Mouse (Mus musculus) retina, postnatal 7 days (tissue): ENCODE data around the gene Cep78.
A peak's percentile ranks its signal among the peaks of the same experiment; 100 is the strongest.
"Not testable (repeated sequence)": the region's sequence is repeated elsewhere in the genome, so short reads cannot be mapped to it uniquely, and the experiment has no call there.

Experiments
- DNase-seq: peaks from one replicate; pipeline ENCODE4 v3.0.0-alpha.2; 2012; ENCODE audit warnings: low read depth, low spot score

Gene Cep78

DNA sequence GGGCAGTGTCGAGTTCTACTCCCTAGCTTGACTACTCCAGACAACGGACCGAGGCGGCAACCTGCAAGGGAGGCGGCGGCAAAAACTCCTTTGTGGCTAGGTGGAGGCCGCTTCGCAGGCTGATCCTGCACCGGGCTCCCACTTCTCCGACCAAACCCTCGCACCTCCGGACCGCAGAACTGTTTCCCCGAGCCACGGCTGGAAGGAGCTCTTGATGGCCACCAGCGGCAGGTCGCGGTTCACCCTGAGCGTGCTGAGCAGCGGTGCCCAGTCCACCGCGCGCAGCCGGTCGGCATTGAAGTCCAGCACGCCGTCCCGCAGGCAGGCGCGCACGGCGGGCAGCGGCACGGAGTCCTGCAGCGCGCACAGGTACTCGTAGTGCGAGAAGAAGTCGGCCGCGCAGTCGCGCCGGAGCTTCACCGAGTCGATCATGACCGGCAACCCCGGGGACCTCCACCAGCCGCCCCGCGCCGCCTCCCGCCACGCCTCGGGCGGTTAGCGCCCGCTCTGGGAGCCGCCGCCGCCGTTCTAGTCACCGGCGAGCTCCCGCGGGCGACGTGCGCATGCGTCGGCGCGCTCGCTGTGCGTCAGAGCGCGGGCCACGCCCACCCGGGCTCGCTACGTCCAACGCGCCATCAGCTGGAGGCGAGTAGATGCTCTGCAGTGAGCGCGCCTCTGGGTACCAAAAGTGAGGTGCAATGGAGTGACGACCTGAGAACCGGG lies at the start of gene Cep78:
Gene Cep78 (minus strand): TSS at position 541 of the 723 bp plus-strand sequence.
- DNase-seq = peak; percentile 90

DNA sequence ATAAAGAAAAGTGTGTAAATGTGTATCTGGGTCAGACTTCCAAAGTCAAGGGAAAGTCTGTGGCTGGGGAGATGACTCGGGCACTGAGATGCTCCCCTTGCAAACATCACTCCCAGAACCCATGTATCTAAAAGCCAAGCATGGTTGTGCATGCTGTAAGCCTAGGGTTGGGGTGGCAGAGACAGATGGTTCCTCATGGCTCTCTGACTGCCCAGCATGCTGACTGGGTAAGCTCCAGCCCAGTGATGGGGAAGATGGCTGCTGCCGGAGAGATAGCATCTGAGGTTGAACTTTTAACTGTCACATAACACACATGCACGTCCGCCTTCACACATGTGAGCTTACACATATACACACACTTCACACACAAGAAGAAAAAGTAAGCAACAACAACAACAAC lies 46.5 kb upstream of the Cep78 start:
- no peak for DNase-seq

DNA sequence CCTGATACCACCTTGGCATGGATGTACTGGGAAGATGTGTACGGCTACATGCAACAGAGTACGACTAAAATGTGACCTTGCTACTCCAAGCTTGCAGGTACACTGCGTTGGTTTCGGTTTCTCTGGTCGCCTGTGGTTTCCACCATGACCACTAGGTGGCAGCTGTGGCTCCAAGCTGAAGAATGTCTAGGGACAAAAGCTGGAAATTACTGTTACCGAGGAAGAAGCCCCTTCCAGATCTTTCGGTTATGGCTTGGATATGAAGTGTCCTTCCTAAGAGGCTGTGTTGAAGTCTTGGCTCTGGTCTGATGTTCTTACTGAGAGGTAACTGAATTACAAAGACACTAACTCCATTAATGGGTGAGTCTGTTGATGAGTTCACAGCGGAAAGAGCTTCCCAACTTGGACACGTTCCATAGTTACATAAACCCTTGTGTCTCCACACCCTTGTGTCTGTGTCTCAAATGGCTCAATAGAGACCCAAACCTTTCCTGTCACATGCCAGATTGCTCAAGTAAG lies 44.5 kb upstream of the Cep78 start:
- DNase-seq = not testable (repeated sequence)

DNA sequence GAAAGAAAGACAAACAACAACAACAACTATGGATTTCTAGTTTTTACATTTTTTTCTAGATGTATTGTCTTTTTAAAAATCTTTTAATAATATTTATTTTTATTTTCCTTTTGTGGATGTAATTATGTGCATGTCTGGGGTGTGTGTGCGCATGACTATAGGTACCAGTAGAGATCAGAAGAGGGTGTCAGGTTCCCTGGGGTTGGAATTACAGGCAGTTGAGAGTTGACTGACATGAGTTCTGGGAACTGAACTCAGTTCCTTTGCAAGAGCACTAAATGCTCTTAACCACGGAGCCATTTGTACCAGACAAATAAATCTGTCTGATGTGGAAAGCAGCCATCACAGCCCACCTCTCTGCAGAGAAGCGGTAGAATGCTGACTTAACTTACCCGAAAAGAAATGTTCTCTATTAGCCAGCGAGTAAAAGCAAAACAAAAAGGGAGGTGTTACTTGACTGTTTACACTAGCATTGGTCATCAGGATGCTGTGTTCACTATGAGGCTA lies 44.0 kb upstream of the Cep78 start:
- no peak for DNase-seq

DNA sequence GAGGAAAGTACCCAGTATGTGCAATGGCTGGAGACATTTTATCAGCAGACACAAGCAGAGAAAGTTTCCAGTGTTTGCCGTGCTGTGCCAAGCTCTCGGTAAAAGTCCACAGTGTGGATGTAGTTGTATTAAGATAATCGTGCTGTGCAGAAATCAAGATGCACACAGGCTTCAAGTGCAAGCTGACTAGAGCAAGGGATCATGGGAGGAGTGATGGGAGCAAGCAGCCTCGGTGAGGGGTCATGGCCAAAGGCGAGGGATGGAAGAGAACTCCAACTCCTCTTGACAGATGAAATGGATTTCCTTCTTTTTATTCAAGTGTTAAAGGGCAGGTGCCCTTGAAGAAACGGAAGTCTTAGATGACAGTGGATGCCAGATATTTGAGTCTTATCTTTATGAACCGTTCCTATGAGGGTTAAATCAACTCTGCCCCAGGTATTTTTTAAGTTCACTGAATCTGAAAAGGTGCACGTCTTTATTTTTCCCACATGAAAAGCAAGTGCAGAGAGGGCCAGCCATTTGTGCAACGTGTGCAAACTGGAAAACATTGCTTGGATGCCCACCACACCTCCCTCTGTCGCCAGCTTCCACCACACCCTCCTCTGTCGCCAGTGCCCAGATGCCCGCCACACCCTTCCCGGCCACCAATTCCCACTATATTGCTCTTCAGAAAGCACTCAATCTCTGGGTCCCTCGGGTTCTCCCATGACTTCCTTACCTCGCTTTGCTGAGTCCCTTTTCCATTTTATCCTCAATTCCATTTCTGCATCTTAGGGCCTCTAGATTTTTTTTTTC lies 43.3 kb upstream of the Cep78 start:
- no peak for DNase-seq

DNA sequence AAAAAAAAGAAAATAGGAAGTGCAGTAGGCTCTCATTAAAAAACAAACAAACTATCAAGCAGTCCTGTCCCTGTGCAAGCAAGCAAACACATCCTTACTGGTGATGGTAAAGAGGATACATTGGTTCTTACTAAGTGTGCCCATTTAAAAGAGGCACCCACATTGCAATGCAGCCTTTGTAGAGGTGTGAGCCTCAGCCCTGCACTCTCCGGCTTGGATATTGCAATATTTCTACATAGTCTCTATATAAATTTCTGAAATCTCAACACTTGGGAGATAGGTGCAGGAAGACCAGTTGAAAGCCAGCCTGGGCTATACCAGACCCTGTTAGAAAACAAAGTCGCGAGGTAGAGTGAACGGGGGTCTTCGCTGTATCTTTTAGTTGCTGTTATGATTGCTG lies 41.5 kb upstream of the Cep78 start:
- no peak for DNase-seq

DNA sequence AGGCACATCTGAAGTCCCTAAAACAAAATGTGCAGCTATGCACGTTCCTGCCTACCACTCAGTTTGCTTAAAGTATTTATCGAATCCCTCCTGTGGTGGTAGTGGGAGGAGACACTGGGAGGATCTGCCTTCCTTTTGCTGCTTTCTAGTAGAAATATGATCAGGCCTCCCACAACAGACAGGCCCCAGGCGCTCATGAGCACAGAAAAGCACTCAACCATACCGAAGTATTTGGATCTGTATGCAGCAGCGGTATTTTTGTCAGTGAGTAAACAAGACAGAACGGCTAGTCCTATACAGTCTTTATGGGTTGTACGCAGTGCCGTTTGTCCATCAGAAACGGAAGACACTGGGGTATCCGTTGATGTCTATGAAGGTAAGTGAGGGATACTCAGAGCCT lies 37.4 kb upstream of the Cep78 start:
- no peak for DNase-seq

DNA sequence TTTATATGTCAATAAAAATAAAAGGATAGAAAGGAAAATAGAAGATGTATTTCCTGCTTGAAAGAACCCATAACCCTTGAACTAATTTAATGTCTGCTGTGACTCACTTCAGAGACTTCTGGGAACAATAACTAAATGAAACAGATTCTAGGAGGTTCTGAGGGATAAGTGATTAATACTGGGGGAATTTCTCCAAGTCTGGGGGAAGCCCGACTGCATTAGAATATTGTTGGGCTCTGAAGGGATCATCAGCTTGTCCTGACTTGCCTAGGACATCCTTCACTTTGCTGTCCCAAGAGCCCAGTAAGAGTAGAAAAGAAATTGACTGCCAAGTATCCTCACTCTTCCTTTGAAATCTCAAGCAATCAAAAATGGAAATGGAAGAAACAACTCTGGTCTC lies 31.4 kb upstream of the Cep78 start:
- no peak for DNase-seq

DNA sequence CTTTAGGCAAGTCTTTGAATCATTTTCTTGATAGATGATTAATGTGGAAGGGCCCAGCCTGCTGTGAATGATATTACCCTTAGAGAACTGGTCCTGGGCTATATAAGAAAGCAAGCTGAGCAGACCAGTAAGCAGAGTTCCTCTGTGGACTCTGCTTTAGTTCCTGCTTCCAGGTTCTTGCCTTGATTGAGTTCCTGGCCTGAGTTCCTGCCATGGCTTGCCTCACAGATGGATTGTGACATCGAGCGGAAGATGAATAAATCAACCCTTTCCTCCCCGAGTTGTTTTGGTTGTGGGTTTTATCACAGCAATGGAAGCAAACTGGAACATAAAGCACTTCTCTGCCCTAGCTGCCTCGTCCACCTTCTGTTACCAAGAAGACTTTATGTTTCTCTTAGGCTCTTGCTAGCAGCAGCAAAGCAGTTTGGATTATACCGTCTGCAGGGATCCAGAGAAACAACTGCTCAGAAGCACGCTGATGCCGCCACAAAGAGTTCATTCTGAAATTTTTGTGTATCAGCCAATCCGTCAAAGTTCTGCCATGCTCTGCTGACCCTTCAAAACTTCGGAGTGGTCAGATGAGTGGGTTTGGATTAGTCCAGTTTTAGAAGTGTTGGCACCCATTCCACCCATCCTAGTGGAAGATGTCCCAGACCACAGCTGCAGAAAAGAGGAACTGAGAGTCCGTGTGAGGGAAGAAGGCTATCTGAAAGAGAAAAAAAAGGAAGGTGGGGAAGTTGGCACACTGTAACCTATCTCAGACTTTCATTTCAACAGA lies 30.6 kb upstream of the Cep78 start:
- DNase-seq = no peak

DNA sequence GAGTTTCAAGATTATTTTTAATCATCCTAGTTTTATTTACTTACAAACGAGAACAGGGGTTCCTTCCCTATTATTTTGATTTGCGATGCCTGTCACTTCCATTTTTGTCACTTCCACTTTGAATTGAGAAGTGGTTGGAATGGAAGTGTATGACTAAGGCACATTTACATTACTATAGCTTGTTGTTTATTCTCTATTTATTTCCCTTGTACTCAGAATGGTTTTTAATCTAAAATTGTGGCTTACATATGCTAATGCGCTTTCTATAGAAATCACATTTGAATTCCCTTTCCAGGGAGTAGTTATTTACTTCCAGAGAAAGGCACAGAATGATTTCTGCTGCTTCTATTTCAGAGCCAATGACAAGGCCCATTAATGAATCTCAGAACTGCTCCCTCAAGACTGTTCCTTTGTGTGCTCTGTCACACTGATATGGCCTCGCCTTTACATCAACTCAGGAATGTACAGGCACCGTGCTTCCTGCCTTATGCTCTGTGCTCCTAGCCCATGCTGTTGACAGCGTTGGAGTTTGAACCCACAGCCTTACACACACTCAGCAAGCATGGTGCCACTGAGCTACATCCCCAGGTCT lies 25.1 kb upstream of the Cep78 start:
- DNase-seq = no peak

DNA sequence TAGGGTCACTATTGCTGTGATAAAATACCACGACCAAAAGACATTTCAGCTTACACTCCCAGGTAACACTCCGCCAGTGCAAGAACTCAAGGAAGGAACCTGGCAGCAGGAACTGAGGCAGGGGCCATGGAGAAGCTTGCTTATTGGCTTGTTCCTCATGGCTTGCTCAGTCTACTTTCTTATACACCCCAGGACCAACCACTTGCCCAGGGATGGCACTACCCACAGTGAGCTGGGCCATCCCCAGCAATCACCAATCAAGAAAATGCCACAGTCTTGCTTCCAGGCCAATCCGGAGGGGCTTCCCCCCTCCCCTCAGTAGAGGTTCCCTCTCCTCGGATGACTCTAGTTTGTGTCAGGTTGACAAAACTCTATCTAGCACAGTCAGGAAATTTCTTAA lies 24.3 kb upstream of the Cep78 start:
- no peak for DNase-seq

DNA sequence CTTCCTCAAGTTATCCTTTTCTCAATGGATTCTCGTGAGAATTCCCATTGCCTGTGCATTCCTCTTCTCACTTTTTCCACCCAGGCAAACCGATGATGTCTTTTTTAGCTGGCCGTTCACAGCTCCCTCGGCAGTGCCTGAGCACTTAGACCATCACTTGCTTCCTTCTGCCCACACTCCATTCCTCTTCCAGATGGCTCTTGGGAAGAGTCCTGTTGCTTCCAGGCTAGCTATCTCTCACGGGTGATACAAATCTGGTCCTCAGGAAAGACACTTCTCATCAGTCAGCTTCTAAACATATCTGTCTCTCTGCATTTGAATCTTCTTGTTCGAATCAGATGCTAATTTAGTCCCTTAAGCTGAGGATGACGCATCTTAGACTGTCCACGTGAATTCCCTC lies 22.3 kb upstream of the Cep78 start:
- DNase-seq = no peak

DNA sequence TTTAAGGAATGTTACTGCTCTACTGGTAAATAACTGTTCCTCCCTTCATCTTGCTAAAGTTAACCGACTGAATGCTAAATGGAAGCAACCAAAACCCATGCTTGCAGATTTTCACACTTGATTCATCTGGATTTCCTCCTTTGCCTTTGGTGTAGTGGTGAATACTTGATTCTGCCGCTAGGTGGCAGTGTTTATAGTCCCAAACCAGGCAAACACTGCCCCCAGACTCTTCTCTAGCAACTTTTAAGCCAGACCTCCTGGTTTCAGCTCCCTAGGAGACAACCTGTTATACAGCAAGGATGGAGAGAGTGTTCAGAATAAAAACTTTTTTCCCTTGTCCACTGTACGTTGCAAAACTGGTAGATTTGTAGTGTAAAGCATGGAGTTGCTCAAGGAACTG lies 13.4 kb upstream of the Cep78 start:
- peak; percentile 62 for DNase-seq

DNA sequence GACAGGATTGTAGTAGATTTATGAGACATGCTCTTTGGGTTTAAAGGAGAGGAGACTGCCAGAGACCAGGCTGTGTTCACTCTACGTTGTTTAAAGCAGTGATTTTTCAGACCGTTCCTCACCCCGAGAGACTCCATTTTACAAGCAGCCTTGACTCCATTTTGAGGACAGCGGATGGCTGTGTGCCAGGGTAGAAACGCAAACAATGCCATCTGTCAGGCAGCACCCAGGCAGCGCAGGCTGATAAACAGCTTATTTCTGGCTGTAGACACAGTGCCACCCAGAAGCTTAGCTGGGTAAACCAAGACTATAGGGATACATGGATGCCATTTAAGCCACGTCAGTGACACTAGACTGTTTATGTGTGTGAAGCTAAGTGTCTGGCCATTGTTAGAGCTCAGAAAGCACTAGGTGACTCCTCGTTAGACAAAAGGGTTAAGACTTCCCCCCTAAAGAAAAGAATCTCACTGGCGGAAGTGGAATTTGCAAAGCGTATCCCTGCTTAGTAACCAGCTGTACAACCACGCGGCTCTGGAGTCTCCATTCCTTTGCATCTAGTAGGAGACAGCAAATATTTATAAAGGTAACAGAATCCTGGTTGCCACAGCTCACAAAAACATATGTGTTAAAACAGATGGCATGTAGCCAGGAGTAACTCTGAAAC lies 12.2 kb upstream of the Cep78 start:
- peak; percentile 69 for DNase-seq

DNA sequence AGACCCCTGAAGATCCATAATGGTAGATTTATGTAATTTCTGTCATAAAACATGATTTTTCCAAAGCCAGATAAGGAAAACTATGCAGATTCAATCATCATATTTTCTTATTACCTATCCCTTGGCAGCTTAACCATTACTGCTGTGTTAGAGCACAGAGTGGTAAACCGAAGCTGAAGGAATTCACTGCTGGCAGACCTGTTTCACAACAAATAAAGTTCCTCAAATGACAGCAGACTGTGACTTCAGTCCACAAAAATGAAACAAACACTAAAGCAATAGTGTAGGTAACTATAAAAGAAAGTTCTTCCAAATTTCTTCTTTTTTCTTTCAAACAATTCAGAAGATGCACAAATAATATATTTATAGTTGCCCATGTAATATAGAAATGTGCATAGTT lies 5.3 kb upstream of the Cep78 start:
- DNase-seq = no peak

DNA sequence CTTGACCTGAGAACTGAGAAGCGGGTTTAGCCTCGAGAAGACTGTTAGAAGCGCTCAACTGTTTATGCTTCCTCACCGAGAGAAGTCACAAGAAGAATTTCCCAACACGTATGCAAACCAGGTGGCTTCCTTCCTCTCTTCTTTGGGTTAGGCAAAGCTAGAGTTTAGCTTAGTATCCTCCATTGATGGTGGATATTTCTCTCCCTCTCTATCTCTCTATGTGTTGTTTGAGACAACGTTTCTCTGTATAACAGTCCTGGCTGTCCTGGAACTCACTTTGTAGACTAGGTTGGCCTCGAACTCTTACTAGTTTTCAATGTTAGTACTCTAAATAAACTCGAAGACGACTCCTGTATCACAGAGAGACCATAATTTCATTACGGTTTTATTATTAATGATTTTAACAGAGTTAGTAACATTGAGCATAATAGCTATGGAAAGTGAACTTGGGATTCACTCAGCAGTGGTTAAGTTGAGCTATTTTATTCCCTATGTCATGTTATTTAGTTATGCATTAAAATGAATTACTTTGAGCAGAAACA lies 454 bp upstream of the Cep78 start:
- no peak for DNase-seq

DNA sequence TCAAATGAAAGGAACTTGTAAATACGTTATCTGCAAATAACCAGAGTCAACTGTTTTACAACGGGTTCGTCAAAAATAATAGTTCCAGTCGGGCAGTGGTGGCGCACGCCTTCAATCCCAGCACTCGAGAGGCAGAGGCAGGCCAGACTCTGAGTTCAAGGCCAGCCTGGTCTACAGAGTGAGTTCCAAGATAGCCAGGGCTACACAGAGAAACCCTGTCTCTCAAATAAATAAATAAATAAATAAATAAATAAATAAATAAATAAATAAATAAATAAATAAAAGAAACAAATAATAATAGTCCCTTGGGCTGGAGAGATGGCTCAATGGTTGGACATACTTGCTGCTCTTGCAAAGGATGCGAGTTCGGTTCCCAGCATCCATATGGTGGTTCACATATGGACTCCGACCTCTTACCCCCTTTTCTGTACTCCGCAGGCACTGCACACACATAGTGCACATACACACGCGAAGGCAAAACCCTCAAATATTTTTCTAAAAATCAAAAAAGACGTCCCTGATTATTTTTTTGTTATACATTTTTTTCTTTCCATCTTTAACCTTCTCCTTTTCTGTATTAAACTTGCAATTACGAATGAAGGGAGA lies 947 bp downstream of the Cep78 start:
- no peak for DNase-seq

DNA sequence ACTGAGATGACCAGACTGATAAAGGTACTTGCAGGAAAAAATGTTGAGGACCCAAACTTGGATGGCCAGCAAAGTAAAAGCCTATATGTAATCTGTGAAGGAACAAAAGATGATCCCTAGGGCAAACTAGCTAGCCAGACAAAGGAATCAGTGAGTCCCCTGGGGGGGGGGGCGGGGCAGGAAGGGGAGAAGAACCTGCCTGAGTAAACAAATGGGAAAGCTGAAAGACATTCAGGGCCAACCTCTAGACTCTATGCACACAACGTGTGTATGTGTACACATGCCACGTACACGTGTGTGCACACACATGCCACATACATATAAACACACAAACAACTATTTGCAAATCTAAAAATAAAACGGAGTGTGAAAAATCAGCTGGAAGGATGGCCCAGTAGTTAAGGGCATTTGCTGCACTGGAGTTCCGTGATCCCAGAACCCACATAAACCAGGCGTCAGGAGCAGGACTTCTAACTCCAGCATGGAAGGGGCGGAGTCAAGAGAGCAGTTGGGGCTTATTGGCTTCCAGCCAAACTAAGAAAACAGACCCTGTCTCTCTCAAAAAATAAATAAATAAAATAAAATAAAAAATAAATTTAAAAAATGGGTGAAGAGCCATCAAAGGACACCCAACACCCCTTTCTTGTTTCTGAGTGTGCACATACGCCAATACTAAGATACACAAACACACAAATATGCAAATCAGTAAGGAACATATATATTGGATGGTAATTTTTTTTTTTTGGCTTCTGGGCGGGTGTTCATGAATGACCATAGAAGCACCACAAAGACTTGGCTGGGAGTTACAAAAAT lies 1.7 kb downstream of the Cep78 start:
- DNase-seq = no peak

DNA sequence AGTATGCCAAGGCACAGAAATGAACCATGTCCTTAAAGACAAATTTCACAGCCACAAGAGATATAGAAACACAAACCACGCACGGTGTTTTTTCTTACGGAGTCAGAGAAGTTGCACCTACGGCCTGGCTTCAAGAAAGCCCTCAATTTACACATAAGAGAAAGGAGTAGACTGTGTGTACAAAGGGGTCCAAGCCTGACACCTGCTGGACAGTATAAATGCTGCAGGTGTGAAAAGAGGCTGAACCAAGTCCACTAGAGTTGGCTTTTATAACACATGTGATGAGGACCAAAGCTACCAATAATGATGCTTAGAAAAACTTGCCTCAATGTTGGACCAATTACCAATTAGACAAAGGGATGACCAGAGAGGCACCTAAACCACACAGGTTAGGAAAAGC lies 2.9 kb downstream of the Cep78 start:
- peak; percentile 42 for DNase-seq

DNA sequence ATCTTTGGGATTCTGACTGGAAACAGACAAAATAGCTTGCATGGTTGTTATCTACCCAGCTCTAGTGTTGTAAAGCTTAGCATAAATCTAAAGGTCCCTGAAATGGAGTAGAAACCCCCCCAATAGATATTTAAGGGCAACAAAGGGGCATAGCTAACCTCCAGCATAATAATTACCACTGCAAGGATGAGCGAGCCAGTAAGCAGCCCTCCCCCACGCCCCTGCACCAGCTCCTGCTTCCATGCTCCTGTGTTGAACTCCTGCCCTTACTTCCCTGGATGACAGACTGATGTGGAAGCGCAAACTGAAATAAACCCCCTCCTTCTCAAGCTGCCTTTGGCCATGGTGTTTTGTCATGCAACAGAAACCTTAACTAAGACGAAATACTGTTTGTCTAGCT lies 11.4 kb downstream of the Cep78 start:
- no peak for DNase-seq
